Mouse (Mus musculus) liver, adult 2 months (tissue): ENCODE results near the gene Arhgef40.

ENCODE experiments used
- CTCF ChIP-seq: fragments of 200-500 bp; IDR thresholded peaks from 2 replicates; pipeline ENCODE4 v1.5.1; 2011; ENCODE audit warnings: low read depth, low read length, control low read depth
- POLR2A ChIP-seq: fragments of 200-500 bp; IDR thresholded peaks from 2 replicates; pipeline ENCODE4 v1.6.1; 2011; ENCODE audit warnings: low read length, control low read depth; ENCODE audit not compliant: insufficient read depth; ENCODE audit errors: extremely low read depth

DNA sequence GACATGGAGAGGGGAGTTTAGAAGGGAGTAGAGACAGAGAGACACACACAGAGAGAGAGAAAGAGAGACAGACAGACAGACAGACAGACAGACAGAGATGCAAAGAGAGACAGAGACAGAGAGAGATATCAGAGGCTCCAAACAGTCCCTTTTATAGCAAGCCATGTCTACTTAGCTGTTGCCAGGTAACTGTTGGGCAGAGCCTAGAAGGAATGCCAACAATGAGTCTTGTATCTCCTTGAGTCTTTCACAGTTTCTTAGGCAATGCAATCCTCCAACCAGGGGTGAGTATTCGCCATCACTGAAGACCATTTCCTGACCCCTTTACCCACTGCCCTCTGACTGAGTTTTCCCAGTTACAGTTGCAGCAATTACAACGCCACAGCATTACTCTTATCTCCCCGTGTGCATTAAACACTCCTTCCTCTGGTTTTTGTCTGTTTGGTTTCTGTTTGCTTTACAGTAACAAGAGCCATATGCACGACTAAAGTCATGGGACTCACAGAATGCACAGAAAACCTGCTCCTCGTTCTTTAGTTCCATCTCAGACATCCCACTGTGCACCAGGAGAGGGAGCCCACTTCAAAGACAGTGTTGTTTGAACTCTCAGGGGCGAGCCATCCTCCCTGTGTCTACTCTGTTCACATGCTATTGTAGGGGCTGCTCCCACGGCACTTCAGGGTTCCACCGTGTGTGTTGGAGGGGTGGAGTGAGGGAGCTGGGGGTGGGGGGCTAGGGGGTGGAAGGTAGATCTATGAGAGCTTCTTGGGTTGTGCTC is 60.6 kb downstream of the Arhgef40 start:
- peak; percentile 12; the same call in 1 of the 2 replicates for TF ChIP-seq CTCF
- TF ChIP-seq POLR2A: no peak
